Mouse (Mus musculus) E14TG2a.4 (cell line): ENCODE results near the gene Mdm2.

Experiments used
- H3K27me3 ChIP-seq: 2 replicates; pipeline ENCODE4 v1.6.1; 2014; ENCODE audit warnings: low read length, control low read depth; ENCODE audit not compliant: insufficient read depth
- H3K36me3 ChIP-seq: 2 replicates; pipeline ENCODE4 v1.6.1; 2014; ENCODE audit warnings: low read length, control low read depth; ENCODE audit not compliant: insufficient read depth
- H3K4me1 ChIP-seq: replicated peaks from 2 replicates; pipeline ENCODE4 v1.6.1; 2014; ENCODE audit warnings: low read depth, low read length, control low read depth
- H3K4me3 ChIP-seq: replicated peaks from 2 replicates; pipeline ENCODE4 v1.5.1; 2014; ENCODE audit warnings: mild to moderate bottlenecking, low read length
- H3K9me3 ChIP-seq: 2 replicates; pipeline ENCODE4 v1.6.1; 2014; ENCODE audit warnings: low read length, control low read depth
- CTCF ChIP-seq: conservative IDR thresholded peaks from 2 replicates; pipeline ENCODE4 v1.5.1; 2014; ENCODE audit warnings: low read length
- NANOG ChIP-seq: IDR thresholded peaks from 2 replicates; pipeline ENCODE4 v1.6.1; 2014; ENCODE audit warnings: borderline replicate concordance, low read length, mixed read lengths
- POU5F1 ChIP-seq: IDR thresholded peaks from 2 replicates; pipeline ENCODE4 v1.6.1; 2014; ENCODE audit warnings: low read length, borderline replicate concordance

Mdm2 gene

GRCm38 (mm10) chr10:117659430-117659813 lies 51.1 kb downstream of the Mdm2 start:
- no peaks in the 10 kb centered on the region for H3K9me3 ChIP-seq
- H3K4me1 ChIP-seq: peaks cover 34% of the 10 kb centered on the region
- no peak overlapping the region for H3K4me3 ChIP-seq
- no peaks in the 10 kb centered on the region for H3K27me3 ChIP-seq
- H3K36me3 ChIP-seq: no peaks in the 10 kb centered on the region
- TF ChIP-seq NANOG (no peak), POU5F1 (no peak), CTCF (no peak)

DNA sequence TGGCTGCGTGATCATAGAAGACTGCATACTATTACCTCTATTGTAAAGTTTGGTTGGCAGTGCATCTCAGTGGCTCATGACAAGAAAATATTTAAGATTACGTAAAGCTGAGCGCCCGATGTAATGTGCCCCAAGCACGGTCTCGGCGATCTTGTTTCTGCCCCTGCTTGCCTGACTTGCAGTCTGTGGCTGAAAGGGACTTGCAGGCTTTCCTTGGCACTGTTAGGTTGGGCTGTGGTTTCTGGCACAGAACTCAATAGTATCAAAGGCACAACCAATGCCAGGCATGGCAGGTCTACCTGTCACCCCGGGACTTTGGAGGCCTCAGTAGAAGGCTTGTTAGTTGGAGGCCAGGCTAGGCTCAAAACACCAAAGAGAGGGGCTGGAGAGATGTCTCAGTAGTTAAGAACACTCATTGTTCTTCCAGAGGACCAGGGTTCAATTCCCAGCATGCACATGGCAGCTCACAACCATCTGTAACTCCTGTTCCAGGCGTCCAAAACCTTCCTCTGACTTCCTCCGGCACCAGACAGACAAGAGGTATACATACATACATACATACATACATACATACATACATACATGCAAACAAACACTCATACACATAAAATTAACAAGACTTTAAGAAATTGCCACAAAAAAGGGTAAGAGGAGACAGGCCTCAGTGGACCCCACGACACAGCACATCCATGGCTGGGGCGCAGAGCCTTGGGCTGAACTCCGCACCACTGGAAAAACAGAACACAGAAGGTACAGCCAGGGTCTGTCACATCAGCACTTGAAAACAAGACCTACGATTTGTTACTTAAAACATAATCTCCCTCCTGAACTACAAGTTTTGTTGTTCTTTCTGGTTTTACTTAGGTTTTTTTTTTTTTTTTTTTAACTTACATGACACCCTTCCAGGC lies 51.8 kb downstream of the Mdm2 start:
- H3K4me3 ChIP-seq: no peak overlapping the region
- no peaks in the 10 kb centered on the region for H3K27me3 ChIP-seq
- H3K36me3 ChIP-seq: no peaks in the 10 kb centered on the region
- no peaks in the 10 kb centered on the region for H3K9me3 ChIP-seq
- peaks cover 27% of the 10 kb centered on the region for H3K4me1 ChIP-seq
- no peak for TF ChIP-seq NANOG
- TF ChIP-seq POU5F1: no peak
- no peak for TF ChIP-seq CTCF

DNA sequence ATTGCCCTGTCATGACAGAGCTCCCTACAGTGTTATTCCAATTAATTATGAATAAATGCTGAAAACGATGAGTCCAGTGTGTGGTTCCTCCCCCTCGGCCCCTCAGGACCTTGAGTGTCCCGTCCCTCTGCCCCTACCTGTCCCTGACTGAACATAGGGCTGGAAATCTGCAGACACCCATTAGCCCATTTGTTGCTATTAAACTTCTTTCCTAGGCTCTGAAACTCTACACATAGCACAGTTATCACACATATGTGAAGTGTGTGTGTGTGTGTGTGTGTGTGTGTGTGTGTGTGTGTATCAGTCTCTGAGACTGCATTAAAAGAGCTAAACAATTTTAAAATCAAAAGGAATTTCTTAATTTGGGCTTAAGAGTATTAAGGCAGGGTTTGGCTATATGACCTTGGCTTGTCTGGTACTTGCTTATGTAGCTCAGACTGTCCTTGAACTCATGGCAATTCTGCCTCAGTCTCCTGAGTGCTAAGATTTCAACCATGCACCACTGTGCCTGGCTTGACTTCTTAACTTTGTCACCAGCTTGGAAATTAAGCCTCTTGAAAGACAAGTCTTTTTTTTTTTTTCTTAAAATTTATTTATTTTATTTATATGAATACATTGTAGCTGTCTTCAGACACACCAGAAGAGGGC lies 52.8 kb downstream of the Mdm2 start:
- Histone ChIP-seq H3K27me3 (no peaks in the 10 kb centered on the region), H3K4me1 (peaks cover 18% of the 10 kb centered on the region), H3K36me3 (no peaks in the 10 kb centered on the region), H3K9me3 (no peaks in the 10 kb centered on the region), H3K4me3 (no peak overlapping the region)
- TF ChIP-seq CTCF (no peak), NANOG (no peak), POU5F1 (no peak)

DNA sequence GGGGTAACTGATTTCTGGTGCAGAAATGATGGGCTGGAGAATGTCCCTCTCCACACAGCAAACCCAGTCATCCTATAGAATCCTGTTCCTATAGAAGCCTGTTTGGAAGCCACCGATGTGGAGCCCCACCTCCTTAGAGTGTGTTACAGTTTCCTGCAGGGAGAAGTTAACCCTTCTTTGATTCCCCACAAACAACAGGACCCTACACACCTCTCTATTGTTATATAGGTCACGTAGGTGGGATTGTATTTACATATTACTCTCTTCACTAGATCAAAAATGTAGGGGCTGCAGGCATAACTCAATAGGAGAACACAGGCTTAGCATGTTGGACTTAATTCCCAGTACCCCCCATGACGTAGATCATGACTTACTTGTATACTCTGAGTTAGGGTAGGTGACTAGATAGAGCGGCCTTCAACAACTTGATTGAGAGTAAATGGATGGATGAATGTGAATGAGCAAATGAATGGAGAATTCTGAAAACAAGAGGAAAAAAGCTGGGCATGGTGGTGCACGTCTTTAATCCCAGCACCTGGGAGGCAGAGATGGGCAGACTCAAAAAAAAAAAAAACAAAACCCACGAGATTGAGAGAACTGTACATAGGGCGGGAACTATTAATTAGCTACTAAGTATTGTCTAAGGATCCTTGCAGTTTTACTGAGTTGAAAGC lies 53.4 kb downstream of the Mdm2 start:
- Histone ChIP-seq H3K36me3 (no peaks in the 10 kb centered on the region), H3K27me3 (no peaks in the 10 kb centered on the region), H3K4me3 (no peak overlapping the region), H3K9me3 (no peaks in the 10 kb centered on the region), H3K4me1 (peaks cover 11% of the 10 kb centered on the region; the same call in 1 of the 2 replicates)
- TF ChIP-seq NANOG: no peak
- TF ChIP-seq POU5F1: no peak
- no peak for TF ChIP-seq CTCF

DNA sequence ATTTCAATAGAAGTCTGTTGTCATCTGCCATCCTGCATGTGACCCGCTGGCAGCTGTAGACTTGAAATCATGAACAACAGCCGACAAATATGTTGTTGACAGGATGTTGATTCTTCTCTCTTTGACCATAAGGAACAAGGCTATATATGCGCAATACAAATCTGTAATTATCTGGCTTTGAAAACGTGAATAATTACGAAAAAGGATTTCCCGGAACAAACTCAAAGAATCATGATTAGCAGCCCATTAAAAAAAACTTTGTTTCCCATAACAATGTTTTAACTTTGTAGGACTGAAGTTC lies 53.9 kb downstream of the Mdm2 start:
- no peaks in the 10 kb centered on the region for H3K27me3 ChIP-seq
- H3K4me1 ChIP-seq: peaks cover 16% of the 10 kb centered on the region
- no peak overlapping the region for H3K4me3 ChIP-seq
- H3K36me3 ChIP-seq: no peaks in the 10 kb centered on the region
- TF ChIP-seq CTCF (no peak), POU5F1 (no peak), NANOG (no peak)
- no peaks in the 10 kb centered on the region for H3K9me3 ChIP-seq

GRCm38 (mm10) chr10:117655908-117656661 lies 54.5 kb downstream of the Mdm2 start:
- no peaks in the 10 kb centered on the region for H3K9me3 ChIP-seq
- peaks cover 21% of the 10 kb centered on the region for H3K4me1 ChIP-seq
- no peak for TF ChIP-seq NANOG
- no peak for TF ChIP-seq CTCF
- TF ChIP-seq POU5F1: no peak
- no peaks in the 10 kb centered on the region for H3K27me3 ChIP-seq
- no peak overlapping the region for H3K4me3 ChIP-seq
- no peaks in the 10 kb centered on the region for H3K36me3 ChIP-seq

GRCm38 (mm10) chr10:117655460-117655859 lies 55.1 kb downstream of the Mdm2 start:
- Histone ChIP-seq H3K36me3 (no peaks in the 10 kb centered on the region), H3K9me3 (no peaks in the 10 kb centered on the region), H3K27me3 (no peaks in the 10 kb centered on the region), H3K4me1 (peaks cover 25% of the 10 kb centered on the region), H3K4me3 (no peak overlapping the region)
- TF ChIP-seq CTCF (no peak), NANOG (no peak), POU5F1 (no peak)
